Mouse (Mus musculus) lung, adult 18-20 months (tissue): ENCODE data around the gene Arl14ep.
A peak's percentile ranks its signal among the peaks of the same experiment; 100 is the strongest.

Experiments
- DNase-seq, 2 experiments: peaks; one replicate each; pipeline ENCODE4 v3.0.0; 2022; ENCODE audit warnings: mixed read lengths in 2 of 2

Arl14ep gene

DNA sequence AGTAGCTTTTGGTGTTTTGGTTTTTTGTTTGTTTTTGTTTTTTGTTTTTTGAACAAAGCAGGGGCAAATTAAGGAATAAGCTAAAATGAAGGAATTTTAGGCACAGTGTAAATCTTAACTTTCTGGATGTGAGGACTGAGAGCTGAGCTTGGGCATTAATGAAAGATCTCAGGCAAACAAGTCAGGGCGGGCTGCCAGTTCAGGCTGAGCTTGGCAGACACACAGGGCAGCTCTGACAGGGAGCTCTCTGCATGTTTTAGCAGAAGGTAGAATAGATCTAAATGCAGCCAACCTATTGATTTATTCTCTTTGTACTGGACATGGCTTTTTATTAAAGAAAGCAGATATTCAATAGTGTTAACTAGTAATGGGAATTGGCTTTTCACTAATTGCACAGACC is 31.8 kb downstream of the Arl14ep start:
- DNase-seq, result peak in 1 of 2 experiments; percentile 4

DNA sequence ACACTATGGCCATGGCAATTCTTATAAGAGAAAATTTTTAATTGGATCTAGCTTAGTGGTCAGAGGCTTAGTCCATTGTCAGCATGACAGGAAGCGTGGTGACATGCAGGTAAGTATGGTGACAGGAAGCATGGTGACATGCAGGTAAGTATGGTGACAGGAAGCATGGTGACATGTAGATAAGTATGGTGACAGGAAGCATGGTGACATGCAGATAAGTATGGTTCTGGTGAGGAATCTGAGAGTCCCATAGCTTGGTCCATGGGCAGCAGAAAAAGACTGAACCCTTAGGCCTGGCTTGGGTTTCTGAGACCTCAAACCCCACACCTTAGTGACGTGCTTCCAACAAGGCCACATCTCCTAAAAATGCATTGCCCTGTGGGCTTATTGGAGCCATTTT is 38.5 kb downstream of the Arl14ep start:
- DNase-seq, result no peak

DNA sequence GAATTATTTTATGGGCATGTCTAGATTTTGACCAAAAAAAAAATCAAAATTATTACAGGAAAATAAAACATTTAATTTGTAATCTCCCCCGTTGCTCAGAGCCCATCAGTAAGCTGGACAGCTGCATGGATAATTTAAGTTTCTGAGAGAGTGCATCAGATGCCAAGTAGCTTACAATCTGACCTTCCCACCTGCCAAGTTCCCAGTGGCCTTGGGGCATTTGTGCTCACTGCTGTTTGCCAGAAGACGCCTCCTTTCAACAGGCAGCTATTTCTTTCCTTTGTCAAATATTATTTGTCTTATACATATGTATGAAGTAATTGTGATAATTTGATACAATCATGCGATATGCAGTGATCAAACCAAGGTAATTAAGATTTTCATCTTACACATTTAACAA is 44.3 kb downstream of the Arl14ep start:
- no peak for DNase-seq
